Mouse (Mus musculus) layer of hippocampus, adult 18-20 months (tissue): Measurements from ENCODE around the gene Gm7579. TPM values are rescaled to one million over a fixed set of nuclear protein-coding genes. Genes with fewer than 3 reads are reported as not detected.
A peak's percentile ranks its signal among the peaks of the same experiment; 100 is the strongest.
"Not testable (repeated sequence)": the region's sequence is repeated elsewhere in the genome, so short reads cannot be mapped to it uniquely, and the experiment has no call there.

Experiments
- DNase-seq, 2 experiments: peaks; one replicate each; pipeline ENCODE4 v3.0.0; 2022; ENCODE audit warnings: low spot score in 2 of 2
- long read RNA-seq: library from polyadenylated mRNA; stranded (forward); transcript quantifications from one replicate; pipeline ENCODE4 v2.0.0, GENCODE M21; 2021
- total RNA-seq, 2 experiments: library from RNA; stranded (reverse); gene quantifications; 2 replicates each; pipeline ENCODE4 v1.2.3; 2021

Gm7579 gene
- not detected for total RNA-seq
- long read RNA-seq, result 0 reads

DNA sequence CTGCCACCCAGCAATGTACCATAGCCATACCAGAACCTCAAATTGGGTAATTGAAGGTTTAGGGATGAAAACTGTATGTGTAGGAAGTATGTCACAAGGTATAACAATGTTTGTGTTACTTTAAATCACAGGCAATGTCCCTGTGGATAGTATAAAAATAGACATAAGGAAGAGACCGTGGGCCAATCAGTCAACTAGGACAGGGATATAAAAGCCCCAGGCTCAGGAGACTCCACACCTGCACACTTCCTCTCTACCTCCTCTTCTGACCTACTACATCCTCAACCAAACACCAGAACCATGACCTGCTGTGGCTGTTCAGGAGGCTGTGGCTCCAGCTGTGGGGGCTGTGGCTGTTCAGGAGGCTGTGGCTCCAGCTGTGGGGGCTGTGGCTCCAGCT lies at the start of gene Gm7579:
Gm7579 (plus strand) TSS at position 301 of the 400 bp plus-strand sequence.
- DNase-seq, result no peak

DNA sequence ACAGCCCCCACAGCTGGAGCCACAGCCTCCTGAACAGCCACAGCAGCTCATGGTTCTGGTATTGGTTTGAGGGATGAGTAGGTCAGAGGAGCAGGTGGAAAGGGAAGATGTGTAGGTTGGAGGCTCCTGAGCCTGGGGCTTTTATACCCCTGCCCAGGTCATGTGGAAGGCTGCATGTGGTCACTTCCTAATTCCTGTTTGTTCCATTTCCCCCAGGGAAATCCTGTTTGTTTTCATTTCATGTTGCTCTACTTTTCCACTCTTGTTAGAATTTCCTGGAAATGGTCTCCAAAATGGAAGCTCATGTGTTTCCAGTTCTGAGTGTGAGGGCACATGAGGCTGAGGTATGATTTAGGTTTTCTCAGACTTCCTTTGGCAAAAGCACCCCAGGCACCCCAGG lies 46.0 kb upstream of the Gm7579 start, which contains the start of gene Gm4553:
Gm4553 (minus strand) TSS at position 101 of the 400 bp plus-strand sequence.
- not testable (repeated sequence) for DNase-seq

DNA sequence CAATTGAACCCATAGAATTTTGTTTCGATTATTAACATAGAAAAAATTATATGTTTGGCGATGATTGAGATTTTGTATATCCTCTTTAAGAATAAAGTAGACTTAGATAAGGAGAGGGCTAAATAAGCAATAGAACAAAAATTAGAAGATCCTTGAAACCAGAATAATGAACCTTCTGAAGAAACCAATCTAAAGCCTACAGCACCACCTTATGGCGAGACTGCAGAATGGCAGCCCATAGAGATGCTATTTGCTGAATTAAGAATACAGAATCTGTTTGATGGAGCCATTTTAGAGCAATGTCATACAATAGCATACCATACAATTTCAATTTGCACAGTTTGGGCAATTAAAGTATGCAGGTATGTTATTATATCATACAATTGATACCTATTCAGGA lies 41.8 kb upstream of the Gm7579 start:
- DNase-seq, result peak in 1 of 2 experiments; percentile 16

DNA sequence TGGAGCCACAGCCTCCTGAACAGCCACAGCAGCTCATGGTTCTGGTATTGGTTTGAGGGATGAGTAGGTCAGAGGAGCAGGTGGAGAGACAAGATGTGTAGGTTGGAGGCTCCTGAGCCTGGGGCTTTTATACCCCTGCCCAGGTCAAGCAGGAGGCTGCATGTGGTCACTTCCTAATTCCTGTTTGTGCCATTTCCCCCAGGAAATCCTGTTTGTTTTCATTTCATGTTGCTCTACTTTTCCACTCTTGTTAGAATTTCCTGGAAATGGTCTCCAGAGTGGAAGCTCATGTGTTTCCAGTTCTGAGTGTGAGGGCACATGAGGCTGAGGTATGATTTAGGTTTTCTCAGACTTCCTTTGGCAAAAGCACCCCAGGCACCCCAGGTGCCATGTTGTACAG lies 35.8 kb upstream of the Gm7579 start, which contains the start of gene Krtap5-2:
Krtap5-2 (minus strand) TSS at position 101 of the 400 bp plus-strand sequence.
- DNase-seq, result not testable (repeated sequence)

DNA sequence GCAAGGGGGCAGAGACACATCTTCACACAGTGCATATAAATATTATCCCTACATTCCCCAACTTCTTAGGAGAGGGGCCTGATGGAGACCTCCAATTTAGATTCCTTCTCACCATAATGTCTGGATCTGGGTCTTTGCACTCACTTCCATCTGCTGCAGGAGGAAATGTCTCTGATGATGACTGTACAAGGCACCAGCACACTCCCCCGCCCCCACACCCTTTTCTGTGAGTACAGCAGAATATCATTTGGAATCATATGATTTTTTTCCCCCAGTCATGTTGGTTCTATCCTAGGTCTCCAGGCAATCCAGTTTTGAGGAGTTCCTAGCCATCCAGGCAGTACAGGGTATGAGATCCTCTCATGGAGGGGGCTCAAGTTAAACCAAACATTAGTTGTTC lies 33.0 kb upstream of the Gm7579 start:
- DNase-seq, result peak in 1 of 2 experiments; percentile 33

DNA sequence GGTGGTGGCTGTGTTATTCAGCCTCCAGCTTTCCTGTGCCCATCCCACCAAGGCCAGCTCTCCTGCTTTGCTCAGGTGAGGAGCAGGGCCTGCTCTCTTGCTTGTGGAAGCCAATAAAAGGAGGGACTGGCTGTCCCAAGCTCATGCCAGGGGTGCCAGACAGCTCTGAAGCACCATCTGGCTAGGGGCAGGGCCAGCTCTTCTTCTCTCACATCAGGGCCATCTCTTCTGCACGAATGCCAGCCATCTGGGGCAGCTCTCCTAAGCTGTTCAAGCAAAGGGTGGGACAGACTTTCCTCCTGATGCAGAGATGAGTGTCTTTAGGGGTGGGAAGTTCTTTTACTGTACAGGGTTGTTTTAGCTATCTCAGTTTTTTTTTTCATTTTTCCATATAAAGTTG lies 30.6 kb upstream of the Gm7579 start:
- DNase-seq, result no peak

DNA sequence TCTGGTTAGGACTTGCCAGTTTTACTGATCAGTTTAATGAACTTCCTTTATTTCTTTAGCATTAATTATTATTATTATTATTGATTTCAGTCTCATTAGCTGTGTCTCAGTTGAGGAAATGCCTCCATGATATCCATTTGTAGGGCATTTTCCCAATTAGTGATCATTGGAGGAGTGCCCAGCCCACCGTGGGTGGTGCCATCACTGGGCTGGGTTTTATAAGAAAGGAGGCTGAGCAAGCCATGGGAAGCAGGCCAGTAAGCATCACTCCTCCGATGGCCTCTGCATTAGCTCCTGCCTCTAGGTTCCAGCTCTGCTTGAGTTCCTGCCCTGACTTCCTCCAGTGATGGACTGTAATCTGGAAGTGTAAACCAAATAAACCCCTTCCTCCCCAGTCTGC lies 23.5 kb upstream of the Gm7579 start:
- peak in 1 of 2 experiments; percentile 1 for DNase-seq

DNA sequence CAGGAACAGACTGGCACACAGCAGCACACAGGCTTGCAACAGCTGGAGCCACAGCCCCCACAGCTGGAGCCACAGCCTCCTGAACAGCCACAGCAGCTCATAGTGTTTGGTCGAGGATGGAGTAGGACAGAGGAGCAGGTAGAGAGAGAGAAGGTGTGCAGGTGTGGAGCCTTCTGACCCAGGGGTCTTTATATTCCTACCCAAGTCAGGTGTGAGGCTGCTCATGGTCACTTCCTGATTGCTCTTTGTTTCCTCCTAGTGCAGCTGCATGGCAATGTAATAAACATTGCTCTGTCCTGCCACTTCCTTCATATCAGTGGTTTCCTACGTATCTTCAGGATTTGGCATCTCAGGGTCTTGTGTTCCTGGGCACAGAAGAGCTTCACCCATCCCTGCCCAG lies 21.4 kb upstream of the Gm7579 start, which contains the start of gene Gm10153:
Gm10153 (minus strand) TSS at position 101 of the 400 bp plus-strand sequence.
- DNase-seq, result no peak

DNA sequence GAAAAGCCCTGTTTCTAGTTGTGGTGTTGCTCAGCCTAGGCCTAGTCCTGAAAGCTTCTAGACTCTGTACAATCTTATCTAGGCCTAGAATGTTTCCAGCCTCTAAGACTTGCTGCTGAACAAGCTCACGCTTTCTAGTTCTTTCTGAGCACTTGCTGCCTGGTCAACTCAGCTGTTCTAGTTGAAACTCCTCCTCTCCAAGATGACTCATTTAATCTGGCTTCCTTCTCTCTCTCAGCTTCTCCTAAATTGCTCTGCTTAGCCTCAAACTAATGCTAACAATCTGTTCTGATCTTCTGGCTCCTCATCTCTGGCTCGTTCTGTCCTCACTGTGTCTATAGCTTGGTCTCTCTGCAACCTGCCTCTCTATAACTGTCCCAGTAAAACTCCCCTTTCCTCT lies 12.9 kb upstream of the Gm7579 start:
- peak in 1 of 2 experiments; percentile 7 for DNase-seq

DNA sequence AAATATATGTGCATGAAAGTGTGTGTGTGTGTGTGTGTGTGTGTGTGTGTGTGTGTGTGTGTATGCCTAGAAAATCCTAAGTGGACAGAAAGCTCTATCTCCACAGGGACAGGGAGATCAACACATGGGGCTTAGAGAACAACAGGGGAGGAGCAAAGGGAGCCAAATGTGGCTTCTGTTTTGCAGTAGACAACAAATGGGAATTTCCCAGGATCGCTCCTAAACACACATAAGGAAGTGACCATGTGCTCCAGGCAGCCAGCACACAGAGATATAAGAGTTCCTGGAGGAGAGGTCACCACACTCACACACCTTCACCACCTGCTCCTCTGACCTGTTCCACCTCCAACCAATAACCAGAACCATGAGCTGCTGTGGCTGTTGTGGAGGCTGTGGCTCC lies 10.6 kb upstream of the Gm7579 start, which contains the start of gene Krtap5-3:
Krtap5-3 (plus strand) TSS at position 301 of the 400 bp plus-strand sequence.
- no peak for DNase-seq

DNA sequence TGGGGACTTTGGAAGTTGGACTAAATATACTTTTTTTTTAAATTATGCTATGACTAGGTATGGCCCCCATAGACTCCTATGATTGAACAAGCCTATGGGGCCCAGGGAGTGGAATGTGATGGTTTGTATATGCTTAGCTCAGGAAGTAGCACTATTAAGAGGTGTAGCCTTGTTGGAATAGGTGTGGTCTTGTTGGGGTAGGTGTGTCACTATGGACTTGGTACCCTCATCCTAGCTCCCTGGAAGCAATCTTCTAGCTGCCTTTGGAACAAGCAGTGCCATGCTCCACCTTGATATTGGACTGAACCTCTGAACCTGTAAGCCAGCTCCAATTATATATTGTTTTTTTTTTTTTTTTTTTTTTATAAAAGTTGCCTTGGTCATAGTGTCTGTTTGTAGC lies 6.2 kb upstream of the Gm7579 start:
- DNase-seq, result no peak

DNA sequence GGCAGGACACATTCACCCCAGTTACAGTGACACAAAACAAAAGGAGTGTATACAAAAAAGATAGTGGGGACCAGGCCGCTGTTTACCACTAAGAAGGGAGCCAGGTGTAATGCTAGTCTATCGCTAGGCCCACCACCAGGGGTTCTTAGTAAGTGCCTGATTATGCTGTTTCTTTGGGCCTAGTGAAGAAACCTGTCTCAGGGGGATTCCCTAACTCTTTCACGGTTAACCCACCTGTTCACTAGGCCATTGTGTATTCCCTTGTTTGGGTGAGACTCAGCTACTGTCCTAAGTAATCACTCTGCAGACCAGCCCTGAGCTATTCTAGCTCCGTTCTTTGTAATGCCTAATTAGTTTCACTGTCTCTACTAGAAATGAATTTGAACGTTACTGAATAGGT lies 4.8 kb upstream of the Gm7579 start:
- DNase-seq, result not testable (repeated sequence)

DNA sequence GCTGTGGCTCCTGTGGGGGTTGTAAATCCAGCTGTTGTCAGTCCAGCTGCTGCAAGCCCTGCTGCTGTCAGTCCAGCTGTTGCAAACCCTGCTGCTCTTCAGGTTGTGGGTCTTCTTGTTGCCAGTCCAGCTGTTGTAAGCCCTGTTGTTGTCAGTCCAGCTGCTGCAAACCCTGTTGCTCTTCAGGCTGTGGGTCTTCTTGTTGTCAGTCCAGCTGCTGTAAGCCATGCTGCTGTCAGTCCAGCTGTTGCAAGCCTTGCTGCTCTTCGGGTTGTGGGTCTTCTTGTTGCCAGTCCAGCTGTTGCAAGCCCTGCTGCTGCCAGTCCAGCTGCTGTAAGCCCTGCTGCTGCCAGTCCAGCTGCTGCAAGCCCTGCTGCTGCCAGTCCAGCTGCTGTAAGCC lies 477 bp downstream of the Gm7579 start:
- not testable (repeated sequence) for DNase-seq

DNA sequence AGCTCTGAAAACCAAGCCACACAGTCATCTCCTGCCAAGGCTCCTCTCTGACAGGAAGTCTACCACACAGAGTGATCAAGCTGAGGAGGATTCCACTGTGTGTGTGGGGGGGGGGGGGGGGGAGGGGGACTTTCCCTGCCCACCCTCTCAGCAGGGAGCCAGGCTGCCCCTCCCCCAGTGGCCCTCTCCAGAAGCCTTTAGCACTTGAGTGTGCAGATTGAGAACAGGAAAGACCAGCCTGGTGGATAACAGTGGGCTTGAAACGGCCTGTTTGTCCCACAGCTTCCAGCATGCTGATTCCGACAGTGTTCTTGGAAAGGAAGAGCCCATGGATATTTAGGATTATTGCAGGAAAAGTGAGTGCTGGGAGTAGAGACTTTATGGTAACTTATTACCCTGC lies 12.9 kb downstream of the Gm7579 start:
- no peak for DNase-seq

DNA sequence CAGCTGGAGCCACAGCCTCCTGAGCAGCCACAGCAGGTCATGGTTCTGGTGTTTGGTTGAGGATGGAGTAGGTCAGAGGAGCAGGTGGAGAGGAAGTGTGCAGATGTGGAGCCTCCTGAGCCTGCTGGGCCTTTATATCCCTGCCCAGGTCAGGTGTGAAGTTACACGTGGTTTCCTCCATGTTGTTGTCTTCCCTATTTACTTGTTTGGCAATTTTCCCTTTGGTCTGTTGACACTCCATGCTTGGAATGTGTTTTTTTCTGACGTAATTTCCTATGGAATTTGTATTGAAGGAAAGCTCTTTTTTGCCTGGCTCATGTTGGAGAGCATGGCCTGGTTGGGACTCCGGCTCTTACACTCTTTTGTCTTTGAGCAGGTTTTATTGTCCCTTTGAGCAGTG lies 18.2 kb downstream of the Gm7579 start, which contains the start of gene Krtap5-5:
Krtap5-5 (minus strand) TSS at position 101 of the 400 bp plus-strand sequence.
- DNase-seq, result not testable (repeated sequence)

DNA sequence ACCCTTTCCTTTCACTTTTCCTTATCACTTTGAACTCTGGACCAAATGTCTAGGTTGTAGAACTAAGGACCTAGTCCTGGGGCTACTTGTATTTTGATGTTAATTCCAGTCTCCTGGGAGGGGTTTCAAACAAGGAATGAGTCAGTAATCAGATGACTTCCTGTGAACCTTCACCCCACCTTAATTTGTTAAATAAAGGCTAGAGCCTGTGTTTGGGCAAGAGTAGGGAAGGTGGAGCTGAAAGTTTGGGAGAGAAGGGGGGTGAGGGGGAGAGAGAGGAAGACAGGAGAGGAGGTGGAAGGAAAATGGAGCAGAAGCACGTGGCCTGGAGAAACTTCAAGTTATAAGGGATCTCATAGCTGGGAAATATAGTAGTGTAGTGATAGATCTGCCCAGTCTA lies 19.9 kb downstream of the Gm7579 start:
- no peak for DNase-seq

DNA sequence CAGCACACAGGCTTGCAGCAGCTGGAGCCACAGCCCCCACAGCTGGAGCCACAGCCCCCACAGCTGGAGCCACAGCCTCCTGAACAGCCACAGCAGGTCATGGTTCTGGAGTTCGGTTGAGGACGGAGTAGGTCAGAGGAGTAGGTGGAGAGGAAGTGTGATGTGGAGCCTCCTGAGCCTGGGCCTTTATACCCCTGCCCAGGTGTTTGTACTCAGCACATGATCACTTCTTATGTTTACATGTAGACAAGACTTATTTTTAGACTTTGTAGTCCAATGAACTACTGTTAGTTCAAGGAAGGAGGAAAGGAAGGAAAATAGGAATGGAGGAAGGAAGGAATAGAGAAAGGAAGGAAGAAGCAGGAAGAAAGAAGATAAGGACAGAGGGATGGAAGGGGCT lies 29.3 kb downstream of the Gm7579 start, which contains the start of gene Gm40460:
Gm40460 (minus strand) TSS at position 101 of the 400 bp plus-strand sequence.
- DNase-seq, result no peak

DNA sequence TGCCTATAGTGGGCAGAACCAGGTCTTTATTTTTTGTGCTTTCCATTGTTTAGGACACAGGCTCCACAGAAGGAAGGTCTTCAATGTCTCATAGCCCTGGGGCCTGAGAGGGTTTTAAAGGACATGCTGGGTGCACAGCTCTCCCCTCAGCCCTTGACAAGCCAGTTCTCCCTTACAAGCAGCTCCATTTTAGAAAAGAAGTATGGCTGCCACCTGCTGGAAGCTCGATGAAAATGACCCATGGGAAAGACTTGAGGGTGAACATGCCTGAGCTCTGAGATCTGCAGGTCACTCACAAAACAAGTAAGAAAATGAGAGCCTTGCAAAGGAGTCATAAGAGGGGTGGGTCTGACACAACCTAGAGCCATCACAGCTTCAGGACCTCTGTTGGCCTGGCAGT lies 38.2 kb downstream of the Gm7579 start:
- DNase-seq, result peak; percentile 7 to 32

DNA sequence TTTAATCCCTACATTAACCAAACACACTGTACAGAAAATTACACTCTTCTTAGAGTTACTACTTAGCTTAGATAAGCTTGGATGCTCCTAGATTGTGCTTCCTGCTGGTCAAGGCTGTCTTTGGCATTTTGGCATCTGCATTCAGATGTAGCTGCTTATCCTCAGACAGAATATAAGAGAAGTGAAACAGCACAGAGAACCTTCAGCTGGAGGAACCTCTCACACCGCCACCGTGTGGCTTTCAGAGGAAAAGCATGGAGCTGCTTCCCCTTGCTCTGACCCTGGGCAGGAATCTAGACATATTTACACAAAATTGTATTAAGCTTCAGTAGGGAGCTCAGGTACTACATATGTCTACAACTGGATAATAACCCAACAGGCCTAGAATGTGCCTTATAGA lies 43.9 kb downstream of the Gm7579 start:
- DNase-seq, result peak in 1 of 2 experiments; percentile 55

DNA sequence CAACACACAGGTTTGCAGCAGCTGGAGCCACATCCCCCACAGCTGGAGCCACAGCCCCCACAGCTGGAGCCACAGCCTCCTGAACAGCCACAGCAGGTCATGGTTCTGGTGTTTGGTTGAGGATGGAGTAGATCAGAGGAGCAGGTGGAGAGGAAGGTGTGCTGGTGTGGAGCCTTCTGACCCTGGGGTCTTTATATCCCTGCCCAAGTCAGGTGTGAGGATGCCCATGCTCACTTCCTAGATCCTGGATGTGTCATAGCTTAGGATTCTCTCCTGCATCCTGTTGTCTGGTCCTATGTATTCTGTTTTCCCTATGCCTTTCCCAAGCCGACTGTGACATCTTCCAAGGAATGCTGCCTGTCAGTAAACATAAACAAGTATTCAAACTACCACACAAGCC lies 46.6 kb downstream of the Gm7579 start, which contains the start of gene Gm2431:
Gm2431 (minus strand) TSS at position 101 of the 400 bp plus-strand sequence.
- not testable (repeated sequence) for DNase-seq
